Mouse (Mus musculus) cerebellum, adult 18-20 months (tissue): Measurements from ENCODE around the gene Antxr1.

Source experiments
- DNase-seq, 2 experiments: peaks; one replicate each; pipeline ENCODE4 v3.0.0; 2021

The Antxr1 gene

GRCm38 (mm10) chr6:87244117-87245100 is 91.2 kb downstream of the Antxr1 start:
- DNase-seq = no peak

- no peak for DNase-seq
Measured at GRCm38 (mm10) chr6:87237260-87237659, 98.4 kb downstream of the Antxr1 start.

- DNase-seq = no peak
Measured at GRCm38 (mm10) chr6:87236061-87236460, 99.6 kb downstream of the Antxr1 start.

- DNase-seq = no peak
Measured at GRCm38 (mm10) chr6:87233111-87233510, 102.5 kb downstream of the Antxr1 start.

GRCm38 (mm10) chr6:87230041-87230440 is 105.6 kb downstream of the Antxr1 start:
- no peak for DNase-seq

GRCm38 (mm10) chr6:87227940-87228339 is 107.7 kb downstream of the Antxr1 start:
- no peak for DNase-seq

- no peak for DNase-seq
Measured at GRCm38 (mm10) chr6:87226315-87226714, 109.3 kb downstream of the Antxr1 start.

- DNase-seq = no peak
Measured at GRCm38 (mm10) chr6:87225286-87225685, 110.3 kb downstream of the Antxr1 start.

- DNase-seq = no peak
Measured at GRCm38 (mm10) chr6:87222854-87223631, 112.6 kb downstream of the Antxr1 start.

- no peak for DNase-seq
Measured at GRCm38 (mm10) chr6:87219061-87219992, 116.3 kb downstream of the Antxr1 start.

GRCm38 (mm10) chr6:87216114-87216591 is 119.5 kb downstream of the Antxr1 start:
- DNase-seq = peak in 1 of 2 experiments; percentile 4

GRCm38 (mm10) chr6:87213262-87213661 is 122.4 kb downstream of the Antxr1 start:
- DNase-seq = no peak

GRCm38 (mm10) chr6:87211551-87211950 is 124.1 kb downstream of the Antxr1 start:
- no peak for DNase-seq

- peak; percentile 8 to 10 for DNase-seq
Measured at GRCm38 (mm10) chr6:87207373-87207982, 128.1 kb downstream of the Antxr1 start.

GRCm38 (mm10) chr6:87206790-87207189 is 128.8 kb downstream of the Antxr1 start:
- DNase-seq = no peak

GRCm38 (mm10) chr6:87203467-87203866 is 132.2 kb downstream of the Antxr1 start:
- no peak for DNase-seq

GRCm38 (mm10) chr6:87203065-87203464 is 132.6 kb downstream of the Antxr1 start:
- DNase-seq = no peak

GRCm38 (mm10) chr6:87202048-87202605 is 133.5 kb downstream of the Antxr1 start:
- no peak for DNase-seq

GRCm38 (mm10) chr6:87189755-87190154 is 145.9 kb downstream of the Antxr1 start:
- no peak for DNase-seq

GRCm38 (mm10) chr6:87186988-87187387 is 148.6 kb downstream of the Antxr1 start:
- DNase-seq = no peak

- no peak for DNase-seq
Measured at GRCm38 (mm10) chr6:87184418-87184817, 151.2 kb downstream of the Antxr1 start.

GRCm38 (mm10) chr6:87183981-87184380 is 151.6 kb downstream of the Antxr1 start:
- no peak for DNase-seq
